Mouse (Mus musculus) lung, adult 2 months (tissue): ENCODE measurements around the gene Creg1.
A peak's percentile ranks its signal among the peaks of the same experiment; 100 is the strongest.

ENCODE experiments used
- CTCF ChIP-seq: fragments of 200-500 bp; IDR thresholded peaks from 2 replicates; pipeline ENCODE4 v1.5.1; 2011; ENCODE audit warnings: mild to moderate bottlenecking, low read length, control low read depth; ENCODE audit not compliant: insufficient read depth
- POLR2A ChIP-seq: fragments of 200-500 bp; IDR thresholded peaks from 2 replicates; pipeline ENCODE4 v1.6.1; 2011; ENCODE audit warnings: low read depth, mild to moderate bottlenecking, control low read depth, low read length, borderline replicate concordance; ENCODE audit errors: extremely low read depth

DNA sequence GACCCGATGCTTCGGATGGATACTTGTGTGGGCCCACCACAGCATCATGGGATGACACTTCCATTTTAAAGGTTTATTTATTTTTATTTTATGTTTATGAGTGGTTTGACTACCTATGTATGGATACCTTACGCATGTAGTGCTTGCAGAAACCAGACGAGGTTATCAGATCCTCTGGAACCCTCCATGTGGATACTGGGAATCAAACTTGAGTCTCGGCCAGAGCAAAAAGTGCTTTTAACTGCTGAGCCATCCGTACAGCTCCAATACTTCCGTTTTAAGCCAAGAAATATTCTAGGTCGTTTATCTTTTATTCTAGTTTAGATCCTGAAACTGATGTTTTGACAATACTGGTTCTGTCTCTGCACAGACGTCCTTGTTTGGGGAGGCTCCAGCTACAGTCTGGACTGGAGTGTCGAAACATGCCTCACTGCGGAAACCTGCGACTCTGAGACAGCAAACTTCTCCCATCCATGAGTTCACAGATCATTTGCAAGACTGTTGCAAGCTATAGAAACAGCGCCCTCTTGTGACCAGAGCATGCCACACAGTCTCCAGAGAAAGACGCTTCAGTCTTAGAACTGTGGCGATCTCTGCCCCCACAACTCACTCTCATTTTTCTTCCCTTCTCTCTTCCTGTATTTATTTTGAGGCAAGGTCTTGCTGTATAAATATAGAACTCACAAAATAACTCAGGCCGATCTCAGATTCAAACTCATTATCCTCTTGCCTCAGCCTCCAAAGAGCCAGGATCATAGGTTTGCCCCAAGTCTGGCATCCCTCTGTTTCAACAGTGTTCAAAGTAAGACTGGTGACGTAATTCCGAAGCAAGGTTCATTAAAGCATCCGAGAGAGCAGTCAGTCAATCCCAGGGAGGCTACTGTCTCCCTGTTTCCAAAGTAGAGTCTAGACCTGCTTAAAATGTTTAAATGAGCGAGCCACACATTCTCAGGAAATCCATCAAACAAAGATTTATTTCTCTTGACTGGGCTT, 27.4 kb upstream of the Creg1 start:
- TF ChIP-seq POLR2A (no peak), CTCF (peak; percentile 85)
